Mouse (Mus musculus) heart, postnatal 14 days (tissue): ENCODE measurements around the gene Zfp831. TPM values are rescaled to one million over a fixed set of nuclear protein-coding genes. Genes with fewer than 3 reads are reported as not detected.

Experiments used
- DNase-seq, 2 experiments: peaks; one replicate each; pipeline ENCODE4 v3.0.0; 2021 to 2022
- intact Hi-C: fragments of 180-260 bp; cut with DNase I; formaldehyde crosslinking; loops from one replicate; pipeline ENCODE4 v1.15.1; 2025
- total RNA-seq, 2 experiments: library from RNA; stranded (reverse); gene quantifications; 2 replicates each; pipeline ENCODE4 v1.2.3; 2021

The Zfp831 gene
- total RNA-seq, 2 experiments from 2014 or later: 0.07 to 0.12 TPM

DNA sequence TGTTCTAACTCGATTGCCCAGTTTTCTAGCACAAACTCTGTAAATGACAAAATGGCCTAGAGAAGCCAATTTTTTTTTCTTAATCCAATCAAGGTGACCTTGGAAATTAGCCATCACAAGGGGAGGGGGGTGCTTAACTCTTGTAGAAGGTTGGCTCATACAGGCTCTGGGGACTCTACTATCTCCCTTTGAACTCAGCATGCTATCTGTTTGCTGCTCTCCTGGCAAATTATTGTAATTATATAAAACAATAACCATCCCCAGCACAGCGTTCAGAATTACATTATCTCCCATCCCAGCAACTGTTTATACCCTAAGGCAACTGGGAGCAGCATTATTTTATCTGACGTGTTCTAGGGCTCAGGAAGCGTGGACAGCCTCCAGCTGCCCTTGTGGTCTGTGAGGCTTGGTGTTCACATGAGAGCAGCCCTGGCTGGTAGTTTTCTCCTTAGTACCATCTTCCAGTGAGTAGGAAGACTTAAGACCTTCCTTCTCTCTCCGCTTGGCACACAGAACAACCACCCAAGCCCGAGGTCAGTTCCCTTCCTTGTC, 14.0 kb upstream of the Zfp831 start:
- intact Hi-C loops: no loop called here
- DNase-seq: no peak

- peak; percentile 9 to 29 for DNase-seq
- intact Hi-C loops: no loop called here
These were observed 6.6 kb upstream of the Zfp831 start for GRCm38 (mm10) chr2:174636750-174637149.

- intact Hi-C loops: no loop called here
- DNase-seq: no peak
These were observed 1.6 kb downstream of the Zfp831 start for GRCm38 (mm10) chr2:174644975-174645374.

GRCm38 (mm10) chr2:174652864-174653263, 9.5 kb downstream of the Zfp831 start:
- DNase-seq: no peak
- intact Hi-C loops: no loop called here

DNA sequence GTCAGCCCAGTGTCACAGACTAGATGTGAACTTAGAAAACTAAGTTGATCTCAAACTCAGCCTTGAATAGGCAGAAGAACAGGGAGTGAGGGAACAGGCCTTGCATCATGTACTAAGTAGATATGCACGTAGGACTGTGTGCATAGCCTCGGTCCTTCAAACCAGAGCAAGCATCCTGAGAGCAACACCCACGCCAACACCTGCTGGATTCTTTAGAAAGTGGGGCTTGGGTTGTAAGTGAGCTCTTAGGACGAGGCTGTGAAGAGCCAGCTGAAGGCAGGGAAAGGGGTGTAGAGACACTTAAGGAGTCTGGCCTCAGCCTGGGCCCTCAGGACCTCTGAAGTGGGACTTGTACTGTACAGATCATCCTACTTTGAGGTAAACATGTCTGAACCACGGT, 12.0 kb downstream of the Zfp831 start:
- intact Hi-C loops: loop anchor here (5.0 kb wide), 1 partner anchor 163 kb away; no protein-coding TSS in a partner anchor
- no peak for DNase-seq

- no peak for DNase-seq
- intact Hi-C loops: loop anchor here (5.0 kb wide), 1 partner anchor 166 kb away; no protein-coding TSS in a partner anchor
These were observed 15.0 kb downstream of the Zfp831 start for GRCm38 (mm10) chr2:174658229-174658844.

DNA sequence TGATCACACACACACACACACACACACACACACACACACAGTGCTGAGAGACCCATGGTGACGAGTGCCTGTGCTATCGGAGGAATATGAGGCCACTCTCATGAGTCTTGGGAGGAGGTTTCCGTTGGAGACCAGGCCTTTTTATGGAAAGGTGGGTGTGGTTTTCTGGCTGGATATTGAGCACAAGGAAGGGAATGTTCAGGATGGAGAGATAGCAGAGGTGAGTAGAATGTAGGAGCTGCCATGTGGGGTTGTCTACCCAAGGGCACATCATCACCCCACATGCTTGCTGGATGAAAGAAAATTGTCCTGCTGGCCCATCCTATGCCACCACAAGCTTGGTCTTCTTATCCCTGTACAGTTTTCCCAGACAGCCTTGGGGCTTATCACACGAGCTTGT, 16.5 kb downstream of the Zfp831 start:
- intact Hi-C loops: loop anchor here (5.0 kb wide), 1 partner anchor 168 kb away; no protein-coding TSS in a partner anchor
- DNase-seq: no peak

- DNase-seq: no peak
- intact Hi-C loops: no loop called here
These were observed 17.0 kb downstream of the Zfp831 start for GRCm38 (mm10) chr2:174660321-174660720.

- intact Hi-C loops: no loop called here
- DNase-seq: no peak
These were observed 18.3 kb downstream of the Zfp831 start for GRCm38 (mm10) chr2:174661436-174662171.

- DNase-seq: no peak
- intact Hi-C loops: no loop called here
These were observed 19.3 kb downstream of the Zfp831 start for GRCm38 (mm10) chr2:174662593-174662992.

DNA sequence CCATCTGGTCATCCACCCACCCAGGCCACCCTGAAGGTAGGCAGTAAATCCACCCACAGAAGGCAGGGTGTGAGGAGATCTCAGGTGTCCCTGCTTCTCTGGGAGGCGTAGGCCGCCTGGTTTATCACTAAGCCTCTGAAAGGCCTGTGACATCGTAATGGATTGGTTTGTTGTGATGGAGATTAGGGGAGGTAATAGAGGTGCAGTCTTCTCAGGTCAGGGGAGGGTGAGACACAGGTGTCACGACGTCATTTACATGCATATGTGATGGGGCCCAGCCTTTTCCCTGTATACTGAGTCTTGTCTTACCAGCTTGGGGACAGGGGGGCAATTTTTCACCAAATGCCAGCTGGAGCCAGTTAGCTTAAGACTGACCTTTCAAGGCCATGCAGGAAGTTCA, 22.1 kb downstream of the Zfp831 start:
- DNase-seq: no peak
- intact Hi-C loops: no loop called here

DNA sequence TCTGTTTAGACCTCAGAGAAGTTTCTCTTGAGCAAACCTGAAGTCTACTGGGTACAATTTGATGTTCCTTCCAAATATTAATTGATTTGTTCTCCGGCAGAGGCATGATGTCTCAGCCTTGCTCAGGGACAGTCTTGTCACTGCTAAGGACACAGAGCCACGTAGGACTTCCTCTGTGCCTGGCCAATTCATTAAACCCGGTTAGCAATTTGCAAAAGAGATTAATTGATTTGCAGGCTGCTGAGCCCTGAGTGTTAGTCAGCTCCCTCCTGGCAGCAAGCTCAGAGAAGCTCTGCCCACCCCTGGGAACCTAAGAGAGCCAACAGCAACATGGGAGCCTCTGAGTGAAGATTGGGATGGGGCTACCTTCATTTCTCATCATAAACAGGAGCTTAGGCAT, 25.5 kb downstream of the Zfp831 start:
- DNase-seq: peak in 1 of 2 experiments; percentile 9
- intact Hi-C loops: no loop called here

- peak; percentile 9 to 33 for DNase-seq
- intact Hi-C loops: loop anchor here (1.0 to 10.0 kb wide), 3 partner anchors 70 to 1088 kb away; no protein-coding TSS in a partner anchor
These were observed 29.3 kb downstream of the Zfp831 start for GRCm38 (mm10) chr2:174672506-174673190.

DNA sequence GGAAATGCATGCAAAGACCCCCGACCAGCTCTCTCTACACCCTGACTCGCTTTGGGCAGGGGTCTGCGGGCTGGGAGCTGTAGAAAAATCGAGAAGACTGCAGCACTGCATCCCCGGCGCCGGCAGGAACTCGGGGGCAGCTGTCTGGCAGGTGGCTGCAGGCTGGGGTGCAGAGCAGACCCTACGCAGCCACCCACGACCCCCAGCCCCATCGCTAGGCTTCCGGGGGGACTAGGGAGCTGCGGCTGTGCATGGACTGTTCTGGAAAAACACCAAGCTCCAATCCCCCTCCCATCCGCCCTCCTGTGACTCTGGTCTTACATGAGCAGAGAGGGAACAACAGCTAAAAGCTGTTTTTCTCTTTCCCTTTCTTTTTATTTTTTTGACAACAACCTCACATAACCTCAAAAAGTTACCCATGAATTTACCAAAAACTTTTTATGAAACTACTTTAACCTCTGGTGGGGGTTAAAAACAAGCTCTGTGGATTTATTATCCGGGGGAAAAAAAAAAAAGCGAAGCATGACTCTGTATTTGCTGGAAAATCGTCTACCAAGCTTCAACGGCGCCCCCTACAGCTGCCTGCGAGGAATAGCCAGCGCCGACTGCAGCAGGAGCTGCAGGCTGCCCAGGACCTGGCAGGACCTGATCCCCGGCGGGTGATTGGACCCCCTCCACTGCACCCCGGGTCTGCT, 30.4 kb downstream of the Zfp831 start:
- intact Hi-C loops: loop anchor here (1.0 to 10.0 kb wide), 5 partner anchors 71 to 1089 kb away; no protein-coding TSS in a partner anchor
- DNase-seq: peak; percentile 90 to 94

- intact Hi-C loops: loop anchor here (1.0 to 10.0 kb wide), 5 partner anchors 180 to 1090 kb away; no protein-coding TSS in a partner anchor
- no peak for DNase-seq
These were observed 31.1 kb downstream of the Zfp831 start for GRCm38 (mm10) chr2:174674287-174675045.

DNA sequence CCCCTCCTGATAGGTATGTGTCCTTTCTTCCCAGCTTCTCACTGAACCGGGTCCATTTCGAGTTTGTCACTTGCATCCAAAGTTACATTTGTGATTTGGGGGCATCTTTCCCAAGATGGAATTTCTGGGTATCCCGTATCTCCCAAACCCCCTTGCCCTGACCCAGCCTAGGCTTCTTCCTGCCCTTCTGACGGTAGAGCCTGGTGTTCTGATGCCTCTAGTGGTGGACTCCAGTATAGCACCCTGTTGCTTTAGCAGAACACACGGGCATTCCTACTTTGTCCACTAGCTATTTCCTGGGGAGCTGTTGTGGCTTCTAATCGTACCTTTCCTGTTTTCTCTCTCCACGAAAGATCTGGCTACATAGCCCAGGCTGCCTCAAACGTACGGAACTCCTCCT, 32.3 kb downstream of the Zfp831 start:
- DNase-seq: peak; percentile 75 to 87
- intact Hi-C loops: loop anchor here (1.0 to 10.0 kb wide), 4 partner anchors 179 to 1091 kb away; no protein-coding TSS in a partner anchor

GRCm38 (mm10) chr2:174701351-174701750, 58.0 kb downstream of the Zfp831 start:
- no peak for DNase-seq
- intact Hi-C loops: no loop called here

- intact Hi-C loops: no loop called here
- DNase-seq: no peak
These were observed 63.8 kb downstream of the Zfp831 start for GRCm38 (mm10) chr2:174707101-174707500.

DNA sequence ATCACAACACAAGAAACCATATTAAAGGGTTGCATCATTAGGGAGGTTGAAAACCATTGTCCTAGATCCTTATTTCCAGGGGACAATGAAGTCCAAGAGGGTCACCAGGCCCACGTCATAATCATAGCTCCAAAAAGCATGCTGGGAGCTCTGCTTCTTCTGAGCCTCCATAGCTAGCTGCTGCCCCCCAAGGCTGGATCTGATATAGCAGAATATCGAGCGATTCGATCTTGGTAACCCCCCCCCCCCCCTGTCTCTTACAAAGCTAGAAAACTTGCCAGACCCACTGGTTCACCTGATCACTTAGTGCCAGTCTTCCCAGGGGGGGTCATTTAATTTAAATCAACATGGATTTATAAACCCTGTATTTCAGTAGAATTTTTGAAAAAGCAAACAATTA, 65.3 kb downstream of the Zfp831 start:
- DNase-seq: no peak
- intact Hi-C loops: no loop called here
